Mouse (Mus musculus): ENCODE measurements at regions not wholly inside any gene's neighbourhood (a gene's known extent, or its start where the extent isn't known, plus 50 kb on each side); places are given as distances from the start of the nearest gene placed in this dataset.
A peak's percentile ranks its signal among the peaks of the same experiment; 100 is the strongest.

DNA sequence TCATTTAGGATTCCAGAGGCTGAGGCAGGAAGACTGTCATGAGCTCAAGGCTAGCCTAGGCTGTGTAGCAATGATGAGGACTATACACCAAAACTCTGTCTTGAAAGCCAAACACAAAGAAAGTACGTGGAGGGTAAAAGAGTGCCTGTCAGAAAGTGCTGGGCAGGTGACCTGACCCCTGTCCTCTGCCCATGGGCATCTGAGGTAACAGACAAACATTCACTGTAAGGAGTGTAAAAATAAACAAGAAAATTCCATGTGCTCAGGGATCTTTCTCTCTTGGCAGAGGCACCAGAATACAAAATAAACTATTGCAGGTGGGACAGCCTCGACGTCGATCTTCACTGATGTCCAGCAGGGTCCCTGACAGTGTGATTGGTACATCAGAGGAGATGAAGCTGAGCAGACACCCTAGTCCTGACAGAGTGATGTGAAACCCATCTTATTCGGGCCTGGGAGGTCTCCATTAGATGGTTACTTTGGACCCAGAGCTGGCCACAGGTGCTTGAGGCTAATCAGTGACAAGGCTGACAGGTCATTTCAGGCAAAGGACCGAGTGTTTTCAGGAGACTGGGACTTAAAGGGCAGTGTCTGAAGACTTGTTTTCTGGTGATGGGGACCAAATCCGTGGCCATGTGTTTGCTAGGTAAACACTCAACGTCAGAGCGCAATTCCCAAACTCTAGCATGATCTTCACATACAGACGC is 62.9 kb upstream of the Irf2bp2 start:
- no peak for ATAC-seq
- Histone ChIP-seq H3K9ac (ENCODE audit: low read depth, low read length) (no peak overlapping the region), H3K4me1 (ENCODE audit: control insufficient read depth, insufficient read depth, low read depth, low read length) (peaks cover 26% of the 10 kb centered on the region), H3K4me3 (ENCODE audit: low read length) (no peak overlapping the region), H3K27me3 (replicated peaks; ENCODE audit: control insufficient read depth, insufficient read depth, low read length) (no peaks in the 10 kb centered on the region), H3K27ac (ENCODE audit: low read depth, low read length) (no peak overlapping the region), H3K36me3 (ENCODE audit: control insufficient read depth, insufficient read depth, low read length) (no peaks in the 10 kb centered on the region), H3K4me2 (ENCODE audit: low read length) (no peak overlapping the region), H3K9me3 (ENCODE audit: control insufficient read depth, low read length) (no peaks in the 10 kb centered on the region)
- 85% methylated on average over 10 of the region's 10 CpGs for WGBS

DNA sequence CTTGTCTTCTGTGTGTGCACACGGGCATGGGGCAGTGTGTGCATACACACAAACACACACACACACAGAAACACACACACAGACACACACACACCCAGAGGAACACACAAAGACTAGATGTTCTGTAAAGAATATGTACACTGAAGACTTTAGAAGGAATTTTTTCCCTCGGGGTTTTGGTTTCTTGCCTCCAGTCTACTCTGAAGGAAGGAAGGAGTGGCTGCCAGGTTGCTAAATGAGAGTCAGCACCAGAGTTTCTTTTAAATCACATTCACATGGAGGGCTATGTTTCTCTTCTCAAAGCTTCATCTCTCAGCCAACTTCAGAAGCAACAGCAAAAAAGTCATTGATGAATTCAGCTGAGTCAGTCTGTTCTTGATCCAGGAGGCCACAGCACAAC is 61.8 kb upstream of the Irf2bp2 start:
- Histone ChIP-seq H3K4me3 (ENCODE audit: low read length) (no peak overlapping the region), H3K9me3 (ENCODE audit: control insufficient read depth, low read length) (no peaks in the 10 kb centered on the region), H3K4me1 (ENCODE audit: control insufficient read depth, insufficient read depth, low read depth, low read length) (peaks cover 16% of the 10 kb centered on the region), H3K27ac (ENCODE audit: low read depth, low read length) (no peak overlapping the region; the same call in 1 of the 2 replicates), H3K4me2 (ENCODE audit: low read length) (no peak overlapping the region), H3K9ac (ENCODE audit: low read depth, low read length) (no peak overlapping the region), H3K36me3 (ENCODE audit: control insufficient read depth, insufficient read depth, low read length) (no peaks in the 10 kb centered on the region), H3K27me3 (replicated peaks; ENCODE audit: control insufficient read depth, insufficient read depth, low read length) (no peaks in the 10 kb centered on the region)
- ATAC-seq = no peak
- WGBS = 67% methylated on average over 2 of the region's 2 CpGs

DNA sequence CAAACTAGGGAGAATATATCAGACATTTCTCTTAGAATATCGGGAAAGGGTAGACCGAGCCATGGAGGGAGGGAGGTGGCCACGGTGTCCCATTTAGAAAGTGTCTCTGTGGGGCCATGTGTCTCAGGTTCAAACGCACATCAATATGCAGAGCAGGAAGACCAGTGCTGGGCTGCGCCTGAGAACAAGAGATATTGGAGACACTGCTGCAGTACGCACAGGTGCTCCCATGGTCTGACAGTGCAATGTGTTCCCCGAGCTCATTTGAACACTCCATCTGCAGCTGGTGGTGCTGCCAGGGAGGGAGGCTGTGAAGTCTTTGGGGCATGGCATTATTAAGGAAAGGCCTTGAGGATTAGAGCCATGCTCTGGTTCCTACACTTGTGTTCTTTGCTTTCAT is 60.6 kb upstream of the Irf2bp2 start:
- peak overlapping the region; percentile 73 for H3K27ac ChIP-seq (ENCODE audit: low read depth, low read length)
- H3K4me2 ChIP-seq (ENCODE audit: low read length) = no peak overlapping the region
- H3K9ac ChIP-seq (ENCODE audit: low read depth, low read length) = peak overlapping the region; percentile 48
- no peaks in the 10 kb centered on the region for H3K27me3 ChIP-seq (replicated peaks; ENCODE audit: control insufficient read depth, insufficient read depth, low read length)
- 51% methylated on average over 7 of the region's 7 CpGs for WGBS
- H3K36me3 ChIP-seq (ENCODE audit: control insufficient read depth, insufficient read depth, low read length) = no peaks in the 10 kb centered on the region
- H3K4me3 ChIP-seq (ENCODE audit: low read length) = no peak overlapping the region
- ATAC-seq = peak; percentile 63
- H3K9me3 ChIP-seq (ENCODE audit: control insufficient read depth, low read length) = no peaks in the 10 kb centered on the region
- H3K4me1 ChIP-seq (ENCODE audit: control insufficient read depth, insufficient read depth, low read depth, low read length) = peaks cover 6% of the 10 kb centered on the region

DNA sequence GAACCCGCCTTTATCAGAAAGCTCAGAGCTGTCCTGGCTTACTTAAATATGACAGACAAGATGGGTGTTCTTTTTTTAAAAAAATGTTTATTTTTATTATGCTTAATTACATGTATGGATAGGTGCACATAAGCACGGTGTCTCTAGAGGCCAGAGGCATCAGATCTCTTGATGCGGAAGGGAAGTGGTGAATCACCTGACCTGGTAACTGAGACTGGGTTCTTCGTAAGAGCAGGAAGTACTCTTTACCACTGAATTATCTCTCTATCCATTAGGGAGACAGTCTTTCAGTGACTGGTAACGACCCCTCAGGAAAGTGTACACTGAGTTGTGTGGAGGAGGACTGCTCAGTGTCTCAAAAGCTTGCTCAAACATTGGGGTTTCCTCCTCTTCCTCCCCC is 58.4 kb upstream of the Irf2bp2 start:
- Histone ChIP-seq H3K27me3 (replicated peaks; ENCODE audit: control insufficient read depth, insufficient read depth, low read length) (no peaks in the 10 kb centered on the region), H3K4me2 (ENCODE audit: low read length) (no peak overlapping the region), H3K4me3 (ENCODE audit: low read length) (no peak overlapping the region), H3K27ac (ENCODE audit: low read depth, low read length) (no peak overlapping the region), H3K9me3 (ENCODE audit: control insufficient read depth, low read length) (no peaks in the 10 kb centered on the region), H3K9ac (ENCODE audit: low read depth, low read length) (no peak overlapping the region), H3K36me3 (ENCODE audit: control insufficient read depth, insufficient read depth, low read length) (no peaks in the 10 kb centered on the region), H3K4me1 (ENCODE audit: control insufficient read depth, insufficient read depth, low read depth, low read length) (peaks cover 5% of the 10 kb centered on the region)
- WGBS = 88% methylated on average over 5 of the region's 5 CpGs
- ATAC-seq = no peak

DNA sequence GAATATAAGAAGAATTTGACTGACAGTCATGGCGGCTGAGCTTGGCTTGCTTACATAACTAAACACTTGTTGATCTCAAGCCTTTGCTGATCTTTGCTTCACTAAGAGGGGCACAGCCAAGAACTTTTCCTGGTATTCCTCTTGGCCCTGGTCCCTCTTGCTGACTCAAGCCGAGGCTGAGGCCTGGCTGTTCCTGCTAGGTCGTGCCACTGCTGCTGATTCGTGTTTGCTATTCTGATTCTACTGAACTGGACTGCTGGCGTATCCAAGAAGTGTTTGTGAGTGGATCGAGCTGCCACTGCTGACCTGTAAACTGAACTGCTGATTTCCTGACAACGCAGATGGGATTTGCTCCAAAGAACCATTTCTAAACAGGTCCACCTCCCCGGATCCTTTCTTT is 57.2 kb upstream of the Irf2bp2 start:
- no peaks in the 10 kb centered on the region for H3K9me3 ChIP-seq (ENCODE audit: control insufficient read depth, low read length)
- no peak overlapping the region for H3K9ac ChIP-seq (ENCODE audit: low read depth, low read length)
- no peak for ATAC-seq
- 90% methylated on average over 8 of the region's 8 CpGs for WGBS
- H3K36me3 ChIP-seq (ENCODE audit: control insufficient read depth, insufficient read depth, low read length) = no peaks in the 10 kb centered on the region
- H3K4me1 ChIP-seq (ENCODE audit: control insufficient read depth, insufficient read depth, low read depth, low read length) = peaks cover 5% of the 10 kb centered on the region
- no peak overlapping the region for H3K4me3 ChIP-seq (ENCODE audit: low read length)
- H3K4me2 ChIP-seq (ENCODE audit: low read length) = no peak overlapping the region
- no peaks in the 10 kb centered on the region for H3K27me3 ChIP-seq (replicated peaks; ENCODE audit: control insufficient read depth, insufficient read depth, low read length)
- no peak overlapping the region for H3K27ac ChIP-seq (ENCODE audit: low read depth, low read length)

DNA sequence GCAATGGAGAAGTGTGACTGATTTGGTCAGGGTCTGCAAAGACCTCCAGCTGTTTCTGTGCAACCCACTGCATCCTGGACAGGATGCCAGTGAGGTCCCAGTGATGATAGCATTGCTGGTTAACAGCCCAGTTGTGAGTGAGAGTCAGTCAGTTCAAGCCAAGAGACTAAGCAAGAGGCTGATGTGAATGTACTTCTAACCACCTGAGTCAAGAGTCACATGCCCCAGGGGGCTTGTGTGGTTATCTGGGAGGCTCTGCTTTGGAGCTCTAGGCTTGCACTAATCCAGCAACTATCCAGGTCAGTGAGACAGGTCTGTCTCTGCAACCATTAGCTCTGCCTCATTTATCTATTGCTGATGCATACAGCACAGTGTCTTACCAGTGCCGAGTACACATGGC is 55.5 kb upstream of the Irf2bp2 start:
- Histone ChIP-seq H3K9ac (ENCODE audit: low read depth, low read length) (no peak overlapping the region), H3K27me3 (replicated peaks; ENCODE audit: control insufficient read depth, insufficient read depth, low read length) (no peaks in the 10 kb centered on the region), H3K36me3 (ENCODE audit: control insufficient read depth, insufficient read depth, low read length) (no peaks in the 10 kb centered on the region), H3K4me2 (ENCODE audit: low read length) (no peak overlapping the region), H3K27ac (ENCODE audit: low read depth, low read length) (no peak overlapping the region), H3K9me3 (ENCODE audit: control insufficient read depth, low read length) (no peaks in the 10 kb centered on the region), H3K4me3 (ENCODE audit: low read length) (no peak overlapping the region), H3K4me1 (ENCODE audit: control insufficient read depth, insufficient read depth, low read depth, low read length) (peaks cover 3% of the 10 kb centered on the region)
- ATAC-seq = no peak
- WGBS = 86% methylated on average over 1 of the region's 1 CpGs

DNA sequence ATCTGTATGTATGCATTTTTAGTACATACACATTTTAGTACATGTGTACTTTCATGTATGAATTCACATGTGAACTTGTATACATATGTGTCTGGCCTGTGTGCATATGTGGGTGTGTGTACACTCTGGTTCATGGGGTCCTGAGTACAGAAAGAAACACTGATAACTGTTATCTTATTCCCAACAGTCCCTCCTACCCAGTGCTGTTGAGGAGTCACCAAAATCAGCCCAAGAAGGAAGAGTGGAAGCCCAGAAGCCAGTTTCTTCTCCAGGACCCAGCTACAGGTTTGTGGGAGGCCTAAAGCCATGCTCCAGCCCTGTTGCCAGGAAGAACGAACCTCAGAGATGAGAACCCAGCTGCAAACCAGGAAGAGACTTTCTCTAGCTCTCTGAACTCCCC is 53.6 kb upstream of the Irf2bp2 start:
- WGBS = 69% methylated on average over 1 of the region's 1 CpGs
- Histone ChIP-seq H3K4me3 (ENCODE audit: low read length) (no peak overlapping the region), H3K9me3 (ENCODE audit: control insufficient read depth, low read length) (no peaks in the 10 kb centered on the region), H3K4me1 (ENCODE audit: control insufficient read depth, insufficient read depth, low read depth, low read length) (no peaks in the 10 kb centered on the region), H3K4me2 (ENCODE audit: low read length) (no peak overlapping the region), H3K27me3 (replicated peaks; ENCODE audit: control insufficient read depth, insufficient read depth, low read length) (no peaks in the 10 kb centered on the region), H3K27ac (ENCODE audit: low read depth, low read length) (no peak overlapping the region), H3K9ac (ENCODE audit: low read depth, low read length) (no peak overlapping the region), H3K36me3 (ENCODE audit: control insufficient read depth, insufficient read depth, low read length) (no peaks in the 10 kb centered on the region)
- no peak for ATAC-seq

DNA sequence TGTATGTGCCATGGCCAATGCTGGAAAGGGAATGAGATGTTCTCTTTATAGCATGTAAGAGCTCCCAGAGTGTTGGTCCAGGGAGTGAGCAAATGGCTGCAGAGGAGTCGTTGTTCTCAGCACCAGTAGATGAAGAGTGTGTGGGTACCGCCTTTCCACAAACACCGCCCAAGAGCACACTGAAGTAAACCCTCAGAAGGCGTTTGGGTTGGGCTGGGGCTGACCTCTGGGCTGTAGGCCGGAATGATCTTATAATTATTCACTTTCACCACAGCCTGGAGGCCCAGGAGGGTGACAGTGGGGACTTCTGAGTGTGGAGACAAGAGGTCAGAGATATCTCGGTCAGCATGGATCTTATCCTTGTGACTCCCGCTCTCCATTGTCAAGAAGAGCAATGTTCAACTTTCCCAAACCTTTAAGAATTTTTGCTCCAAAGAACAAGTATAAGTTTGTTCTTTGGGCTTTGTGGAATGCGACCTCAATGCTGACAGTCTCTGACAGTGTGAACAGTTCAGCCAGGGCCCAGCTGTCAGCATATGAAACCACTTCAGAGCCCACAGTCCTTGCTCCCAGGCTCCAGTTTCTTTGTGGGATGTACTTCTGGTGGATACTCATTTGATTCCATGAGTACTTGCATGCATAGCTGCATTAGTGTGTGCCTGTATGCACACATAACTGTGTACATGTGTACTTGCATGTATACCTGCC is 53.0 kb upstream of the Irf2bp2 start:
- Histone ChIP-seq H3K9ac (ENCODE audit: low read depth, low read length) (no peak overlapping the region), H3K27ac (ENCODE audit: low read depth, low read length) (no peak overlapping the region), H3K4me1 (ENCODE audit: control insufficient read depth, insufficient read depth, low read depth, low read length) (no peaks in the 10 kb centered on the region), H3K27me3 (replicated peaks; ENCODE audit: control insufficient read depth, insufficient read depth, low read length) (no peaks in the 10 kb centered on the region), H3K4me3 (ENCODE audit: low read length) (no peak overlapping the region), H3K4me2 (ENCODE audit: low read length) (no peak overlapping the region), H3K9me3 (ENCODE audit: control insufficient read depth, low read length) (no peaks in the 10 kb centered on the region), H3K36me3 (ENCODE audit: control insufficient read depth, insufficient read depth, low read length) (no peaks in the 10 kb centered on the region)
- 71% methylated on average over 8 of the region's 8 CpGs for WGBS
- no peak for ATAC-seq

DNA sequence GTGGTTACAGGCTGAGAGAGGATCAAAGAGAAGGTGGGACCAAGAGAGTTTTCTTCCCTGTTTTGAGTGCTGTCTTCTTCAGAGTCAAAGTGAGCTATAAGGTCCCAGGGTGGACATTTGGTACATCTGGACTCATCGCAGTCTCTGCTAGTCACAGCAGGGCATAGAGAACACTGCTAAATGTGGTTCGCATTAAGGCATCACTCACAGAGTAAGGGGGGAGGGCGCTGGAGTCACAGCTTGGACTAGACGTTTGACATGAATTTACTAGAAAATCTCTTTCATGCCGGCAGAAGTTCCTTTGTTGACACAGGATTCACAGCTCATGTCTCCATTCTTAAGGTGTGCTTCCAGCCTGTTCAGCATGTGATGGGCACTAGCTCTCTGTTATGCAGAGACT is 50.4 kb upstream of the Irf2bp2 start:
- 71% methylated on average over 5 of the region's 5 CpGs for WGBS
- 0 out of 2 replicates have a peak, but pooled peaks cover 3% of the 10 kb centered on the region for H3K9me3 ChIP-seq (ENCODE audit: control insufficient read depth, low read length)
- no peak overlapping the region for H3K27ac ChIP-seq (ENCODE audit: low read depth, low read length)
- no peak for ATAC-seq
- no peak overlapping the region for H3K4me2 ChIP-seq (ENCODE audit: low read length)
- no peak overlapping the region for H3K9ac ChIP-seq (ENCODE audit: low read depth, low read length)
- no peaks in the 10 kb centered on the region for H3K36me3 ChIP-seq (ENCODE audit: control insufficient read depth, insufficient read depth, low read length)
- H3K27me3 ChIP-seq (replicated peaks; ENCODE audit: control insufficient read depth, insufficient read depth, low read length) = no peaks in the 10 kb centered on the region
- H3K4me1 ChIP-seq (ENCODE audit: control insufficient read depth, insufficient read depth, low read depth, low read length) = no peaks in the 10 kb centered on the region
- H3K4me3 ChIP-seq (ENCODE audit: low read length) = no peak overlapping the region

All from hindbrain, embryonic 16.5 days (tissue).